Mouse (Mus musculus): ENCODE data around the gene Trappc2l.
A peak's percentile ranks its signal among the peaks of the same experiment; 100 is the strongest.
"Not testable (repeated sequence)": the region's sequence is repeated elsewhere in the genome, so short reads cannot be mapped to it uniquely, and the experiment has no call there.

The Trappc2l gene

GRCm38 (mm10) chr8:122611295-122612133 lies at the start of gene Trappc2l, which contains the start of gene Galns:
TSS of gene Trappc2l (plus strand) at chr8:122611640.
TSS of gene Galns (minus strand) at chr8:122611463.
- peak; percentile 99 for DNase-seq (ENCODE audit: low read depth)

- peak; percentile 55 for DNase-seq (ENCODE audit: low read depth)
Measured at GRCm38 (mm10) chr8:122564363-122565352, 46.8 kb upstream of the Trappc2l start.

DNA sequence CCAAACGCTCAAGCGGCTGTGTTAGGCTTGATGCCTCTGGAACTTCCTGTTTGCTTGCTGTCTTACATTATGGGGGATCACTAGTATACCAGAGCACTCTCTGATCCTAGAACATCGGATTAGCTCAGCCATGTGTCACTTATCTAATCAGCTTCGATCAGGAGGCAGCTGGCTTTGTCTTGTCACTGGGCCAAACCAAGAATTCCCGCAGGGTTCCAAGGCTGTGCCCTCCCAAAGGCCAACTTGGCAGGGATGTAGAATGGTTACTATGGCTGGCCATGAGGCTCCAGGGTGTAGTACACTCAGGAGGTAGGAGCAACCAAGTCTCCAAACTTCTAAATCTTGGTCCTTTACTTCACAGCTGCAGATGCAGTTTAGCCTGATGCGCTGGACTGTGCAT lies 44.7 kb upstream of the Trappc2l start:
- no peak for DNase-seq (ENCODE audit: low read depth)

- DNase-seq (ENCODE audit: low read depth): peak; percentile 97
Measured at GRCm38 (mm10) chr8:122567361-122568108, 43.9 kb upstream of the Trappc2l start, which contains the start of gene Cdt1. TSS of gene Cdt1 (plus strand) at chr8:122568015.

- DNase-seq (ENCODE audit: low read depth): peak; percentile 84
Measured at GRCm38 (mm10) chr8:122568109-122568504, 43.3 kb upstream of the Trappc2l start.

DNA sequence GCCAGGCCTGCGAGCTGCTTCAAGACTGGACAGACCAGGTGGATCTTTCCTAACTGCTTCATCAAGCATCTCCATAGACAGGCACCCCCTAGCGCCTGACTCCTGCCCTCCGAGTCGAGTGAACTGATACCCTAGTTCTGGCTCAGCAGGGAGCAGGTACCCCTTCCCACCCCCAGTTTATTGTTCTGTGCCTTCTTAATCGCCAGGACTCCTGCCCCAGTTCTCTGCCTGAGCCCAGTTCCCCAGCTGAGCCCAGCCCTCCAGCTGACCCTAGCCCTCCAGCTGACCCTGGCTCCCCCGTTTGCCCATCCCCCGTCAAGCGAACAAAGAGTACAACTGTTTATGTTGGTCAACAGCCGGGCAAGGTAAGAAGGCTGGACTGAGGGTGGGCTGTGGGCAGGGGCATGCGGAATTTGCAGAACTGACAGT lies 42.5 kb upstream of the Trappc2l start:
- peak; percentile 58 for DNase-seq (ENCODE audit: low read depth)

GRCm38 (mm10) chr8:122569329-122569728 lies 42.1 kb upstream of the Trappc2l start:
- peak; percentile 32 for DNase-seq (ENCODE audit: low read depth)

DNA sequence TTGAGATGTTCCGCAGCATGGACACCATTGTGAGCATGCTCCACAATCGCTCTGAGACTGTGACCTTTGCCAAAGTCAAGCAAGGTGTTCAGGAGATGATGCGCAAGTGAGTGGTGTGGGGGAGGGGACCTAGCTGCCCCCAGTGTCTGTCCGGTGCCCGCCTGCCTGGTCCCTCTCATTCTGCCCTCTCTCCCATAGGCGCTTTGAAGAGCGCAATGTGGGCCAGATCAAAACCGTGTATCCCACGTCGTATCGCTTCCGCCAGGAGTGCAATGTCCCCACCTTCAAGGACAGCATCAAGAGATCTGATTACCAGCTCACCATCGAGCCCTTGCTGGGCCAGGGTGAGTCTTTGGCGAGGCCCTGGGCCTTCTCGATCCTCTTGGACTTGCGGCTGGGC lies 41.4 kb upstream of the Trappc2l start:
- no peak for DNase-seq (ENCODE audit: low read depth)

GRCm38 (mm10) chr8:122571153-122571552 lies 40.3 kb upstream of the Trappc2l start:
- no peak for DNase-seq (ENCODE audit: low read depth)

DNA sequence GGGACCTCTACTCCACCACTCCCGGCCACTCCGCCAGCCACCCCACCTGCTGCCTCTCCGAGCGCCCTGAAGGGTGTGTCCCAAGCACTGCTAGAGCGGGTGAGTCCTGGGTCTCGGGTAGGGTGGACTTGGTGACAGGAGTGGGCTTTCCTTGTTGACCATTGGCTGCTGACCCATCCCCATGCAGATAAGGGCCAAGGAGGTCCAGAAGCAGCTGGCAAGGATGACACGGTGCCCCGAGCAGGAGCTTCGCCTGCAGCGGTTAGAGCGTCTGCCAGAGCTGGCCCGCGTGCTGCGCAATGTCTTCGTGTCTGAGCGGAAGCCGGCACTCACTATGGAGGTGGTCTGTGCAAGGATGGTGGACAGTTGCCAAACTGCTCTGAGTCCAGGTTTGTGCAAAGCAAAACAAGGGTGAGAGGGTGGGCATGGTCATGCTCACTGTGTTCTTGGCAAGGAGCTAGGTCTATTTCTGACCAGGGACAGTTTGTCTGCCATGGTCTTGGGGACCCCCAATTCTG lies 39.6 kb upstream of the Trappc2l start:
- no peak for DNase-seq (ENCODE audit: low read depth)

DNA sequence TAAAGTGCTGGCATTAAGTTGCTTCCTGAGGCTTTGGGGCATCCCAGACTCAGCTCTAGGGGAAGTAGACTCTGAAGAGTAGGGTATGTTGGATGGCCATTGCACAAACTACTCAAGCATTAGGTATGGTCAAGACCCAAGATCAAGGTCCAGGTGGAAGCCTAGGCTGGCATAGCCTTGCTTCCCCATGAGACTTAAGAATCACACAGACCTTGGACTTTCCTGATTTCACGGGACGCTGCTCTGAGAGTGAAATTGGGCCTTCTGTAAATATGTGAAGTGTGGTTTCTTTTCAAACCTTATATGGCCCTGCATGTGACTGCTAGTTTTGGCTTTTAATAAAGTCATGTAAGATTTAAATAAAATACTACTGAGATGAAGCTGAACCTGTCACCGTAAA lies 38.7 kb upstream of the Trappc2l start:
- no peak for DNase-seq (ENCODE audit: low read depth)

- not testable (repeated sequence) for DNase-seq (ENCODE audit: low read depth)
Measured at GRCm38 (mm10) chr8:122573176-122573575, 38.3 kb upstream of the Trappc2l start.

- DNase-seq (ENCODE audit: low read depth): no peak
Measured at GRCm38 (mm10) chr8:122573577-122573976, 37.9 kb upstream of the Trappc2l start.

- no peak for DNase-seq (ENCODE audit: low read depth)
Measured at GRCm38 (mm10) chr8:122574264-122574663, 37.2 kb upstream of the Trappc2l start.

GRCm38 (mm10) chr8:122574667-122575251 lies 36.7 kb upstream of the Trappc2l start:
- DNase-seq (ENCODE audit: low read depth): peak; percentile 45

GRCm38 (mm10) chr8:122575286-122575685 lies 36.2 kb upstream of the Trappc2l start:
- no peak for DNase-seq (ENCODE audit: low read depth)

GRCm38 (mm10) chr8:122575735-122576647 lies 35.4 kb upstream of the Trappc2l start:
- DNase-seq (ENCODE audit: low read depth): no peak

DNA sequence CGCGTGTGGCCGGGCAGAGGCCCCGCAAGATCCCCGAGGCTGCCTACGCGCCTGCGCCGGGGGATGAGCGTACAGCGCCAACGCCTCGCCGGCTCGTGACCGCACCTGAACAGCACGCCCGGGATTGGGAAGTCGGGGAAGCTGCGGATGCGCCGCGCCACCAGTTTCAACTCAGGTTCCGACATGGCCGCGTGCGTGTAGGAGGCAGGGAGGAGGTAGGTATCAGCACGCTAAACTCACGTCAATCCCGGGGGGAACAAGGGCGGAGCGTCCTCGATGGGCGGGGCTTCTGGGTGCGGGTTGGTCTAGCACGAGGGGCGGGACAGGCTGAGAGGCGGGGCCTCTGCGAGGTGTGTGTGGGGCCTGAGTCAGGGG lies 34.8 kb upstream of the Trappc2l start, which contains the start of gene Aprt:
Gene Aprt (minus strand): TSS at position 262 of the 375 bp plus-strand sequence.
- peak; percentile 97 for DNase-seq (ENCODE audit: low read depth)

DNA sequence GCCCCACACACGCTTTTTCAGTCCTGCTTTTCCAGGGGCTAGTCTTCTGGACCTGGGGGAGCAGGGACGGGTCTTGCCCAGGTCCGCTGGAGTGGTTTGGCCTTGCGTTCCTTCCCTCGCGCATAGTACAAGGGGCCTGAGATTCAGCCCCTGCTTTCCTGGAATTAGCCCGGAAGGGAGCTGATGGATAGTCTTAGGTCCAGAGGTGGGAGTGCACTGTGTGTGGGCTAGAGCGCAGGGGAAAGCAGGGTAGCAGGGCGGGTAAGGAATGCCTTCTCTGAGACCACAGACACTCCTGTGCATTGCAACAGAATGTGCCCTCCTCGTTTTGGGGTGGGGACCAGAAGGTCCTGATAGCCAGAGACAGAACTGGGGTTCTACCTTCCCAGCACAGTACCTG lies 34.3 kb upstream of the Trappc2l start:
- DNase-seq (ENCODE audit: low read depth): no peak

- DNase-seq (ENCODE audit: low read depth): no peak
Measured at GRCm38 (mm10) chr8:122579196-122579595, 32.2 kb upstream of the Trappc2l start.

Data from induced T-regulatory cell, adult 2 months (primary cell).